Mouse (Mus musculus) embryo, embryonic 9.5 days (tissue): ENCODE measurements at regions not wholly inside any gene's neighbourhood (a gene's known extent, or its start where the extent isn't known, plus 50 kb on each side); places are given as distances from the start of the nearest gene placed in this dataset.

Experiments used
- DNase-seq: peaks from one replicate; pipeline ENCODE4 v3.0.0-alpha.2; 2017; ENCODE audit errors: extremely low spot score

- DNase-seq, result no peak
Measured at GRCm38 (mm10) chr5:45270679-45271078, 179.4 kb downstream of the Qdpr start.

- DNase-seq, result no peak
Measured at GRCm38 (mm10) chr5:45269391-45269790, 180.6 kb downstream of the Qdpr start.

GRCm38 (mm10) chr5:45266914-45267313 lies 183.1 kb downstream of the Qdpr start:
- DNase-seq, result no peak

- no peak for DNase-seq
Measured at GRCm38 (mm10) chr5:45258486-45258885, 191.6 kb downstream of the Qdpr start.

- no peak for DNase-seq
Measured at GRCm38 (mm10) chr5:45256256-45256999, 193.6 kb downstream of the Qdpr start.

GRCm38 (mm10) chr5:45231856-45232255 lies 218.2 kb downstream of the Qdpr start:
- DNase-seq, result no peak

GRCm38 (mm10) chr5:45230097-45230496 lies 219.9 kb downstream of the Qdpr start:
- no peak for DNase-seq

- DNase-seq, result no peak
Measured at GRCm38 (mm10) chr5:45229477-45229876, 220.6 kb downstream of the Qdpr start.

GRCm38 (mm10) chr5:45228226-45228927 lies 221.7 kb downstream of the Qdpr start:
- DNase-seq, result no peak

GRCm38 (mm10) chr5:45220272-45220916 lies 229.6 kb downstream of the Qdpr start:
- DNase-seq, result no peak

GRCm38 (mm10) chr5:45219558-45219957 lies 230.5 kb downstream of the Qdpr start:
- no peak for DNase-seq

GRCm38 (mm10) chr5:45219101-45219500 lies 230.9 kb downstream of the Qdpr start:
- DNase-seq, result no peak

- no peak for DNase-seq
Measured at GRCm38 (mm10) chr5:45214475-45214874, 235.6 kb downstream of the Qdpr start.

GRCm38 (mm10) chr5:45198408-45198807 lies 251.6 kb downstream of the Qdpr start:
- no peak for DNase-seq

- no peak for DNase-seq
Measured at GRCm38 (mm10) chr5:45196159-45196558, 253.9 kb downstream of the Qdpr start.

- DNase-seq, result no peak
Measured at GRCm38 (mm10) chr5:45192287-45192686, 257.7 kb downstream of the Qdpr start.

- DNase-seq, result no peak
Measured at GRCm38 (mm10) chr5:45173035-45173755, 276.8 kb downstream of the Qdpr start.

- DNase-seq, result no peak
Measured at GRCm38 (mm10) chr5:45159194-45159593, 290.8 kb downstream of the Qdpr start.

- DNase-seq, result no peak
Measured at GRCm38 (mm10) chr5:45154936-45155335, 295.1 kb downstream of the Qdpr start.

- no peak for DNase-seq
Measured at GRCm38 (mm10) chr5:45144186-45144585, 305.9 kb downstream of the Qdpr start.

- DNase-seq, result no peak
Measured at GRCm38 (mm10) chr5:45137198-45137973, 312.6 kb downstream of the Qdpr start.
